Mouse (Mus musculus) bone marrow, adult 2 months (tissue): ENCODE results near the gene Fam180a.

Experiments used
- CTCF ChIP-seq: fragments of 200-500 bp; IDR thresholded peaks from 2 replicates; pipeline ENCODE4 v1.5.1; 2011; ENCODE audit warnings: low read length, control low read depth; ENCODE audit not compliant: control insufficient read depth, insufficient read depth
- POLR2A ChIP-seq: fragments of 200-500 bp; IDR thresholded peaks from 2 replicates; pipeline ENCODE4 v1.6.1; 2011; ENCODE audit warnings: low read depth, mild to moderate bottlenecking, control low read depth, low read length, borderline replicate concordance; ENCODE audit not compliant: control insufficient read depth

DNA sequence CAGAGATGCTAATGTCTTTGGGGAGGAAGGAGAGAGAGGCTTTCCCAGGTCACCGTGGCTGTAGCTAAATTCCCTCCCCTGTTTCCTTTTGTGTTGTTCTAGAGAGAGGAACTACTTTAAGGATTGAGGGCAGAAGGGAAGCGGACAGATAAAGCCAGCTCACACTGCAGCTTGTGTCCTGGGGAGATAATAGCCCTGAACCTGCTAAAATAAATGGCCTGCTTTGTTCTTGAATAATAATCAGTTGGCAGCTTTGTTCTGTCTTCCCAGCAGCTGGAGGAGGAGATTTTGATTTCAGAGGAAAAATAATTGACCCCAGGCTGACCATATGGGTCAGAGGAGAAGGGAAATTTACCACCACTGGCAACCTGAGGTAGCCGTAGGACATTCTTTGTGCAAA lies 12.7 kb upstream of the Fam180a start:
- TF ChIP-seq POLR2A, result no peak
- TF ChIP-seq CTCF, result no peak
